Mouse (Mus musculus): Measurements from ENCODE around the gene Nufip1. TPM values are rescaled to one million over a fixed set of nuclear protein-coding genes. Genes with fewer than 3 reads are reported as not detected.

The Nufip1 gene
- polyA plus RNA-seq, 1 experiment from 2014 or later = 8.1 TPM

DNA sequence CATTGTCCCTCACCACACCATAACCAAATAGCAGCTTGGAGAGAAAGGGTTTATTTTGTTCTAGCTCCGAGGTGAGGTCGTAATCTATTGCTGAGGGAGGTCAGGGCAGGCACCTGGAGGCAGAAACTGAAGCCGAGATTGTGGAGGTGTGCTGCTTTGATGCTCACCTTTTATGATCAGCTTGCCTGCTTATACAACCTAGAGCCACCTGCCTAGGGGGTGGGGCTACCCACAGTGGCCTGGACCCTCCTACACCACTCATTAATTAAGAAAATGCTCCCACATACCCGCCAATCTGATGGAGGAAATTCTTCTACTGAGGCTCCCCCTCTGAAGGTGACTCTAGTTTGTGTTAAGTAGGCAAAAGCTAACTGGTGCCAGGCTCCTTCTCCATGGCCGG, 74.7 kb downstream of the Nufip1 start:
- Histone ChIP-seq H3K27me3 (no peaks in the 10 kb centered on the region), H3K9ac (no peak overlapping the region), H3K27ac (no peak overlapping the region), H3K4me2 (no peak overlapping the region), H3K4me3 (no peak overlapping the region), H3K4me1 (replicated peaks) (peaks cover 10% of the 10 kb centered on the region), H3K36me3 (no peaks in the 10 kb centered on the region), H3K9me3 (replicated peaks) (no peaks in the 10 kb centered on the region)
- no peak for ATAC-seq (replicated peaks; ENCODE audit: insufficient number of reproducible peaks, insufficient read depth, low FRiP score, low read depth)
- 73% methylated on average over 5 of the region's 5 CpGs for WGBS

DNA sequence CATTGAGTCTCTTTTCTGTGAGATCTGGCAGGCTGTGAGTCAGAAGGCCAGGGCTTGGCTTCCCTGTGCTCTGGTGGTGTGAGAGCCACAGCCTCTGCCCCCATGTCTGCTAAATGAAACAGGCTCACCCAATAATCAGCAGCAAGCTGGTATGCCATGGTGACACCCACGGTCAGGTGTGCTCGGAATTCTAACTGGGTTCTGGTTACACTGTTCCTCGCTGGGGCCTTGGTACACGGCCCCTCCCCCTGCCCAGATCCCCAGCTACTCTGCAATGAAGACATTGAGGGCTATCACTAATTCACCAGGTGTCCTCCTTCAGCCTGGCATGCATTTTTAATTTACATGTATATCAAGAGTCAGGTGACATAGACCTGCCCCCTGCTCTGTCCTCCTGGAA, 75.6 kb downstream of the Nufip1 start:
- Histone ChIP-seq H3K9ac (no peak overlapping the region), H3K27me3 (no peaks in the 10 kb centered on the region), H3K4me1 (replicated peaks) (peaks cover 10% of the 10 kb centered on the region), H3K36me3 (no peaks in the 10 kb centered on the region), H3K4me3 (no peak overlapping the region), H3K27ac (no peak overlapping the region), H3K4me2 (no peak overlapping the region), H3K9me3 (replicated peaks) (no peaks in the 10 kb centered on the region)
- WGBS = 57% methylated on average over 4 of the region's 4 CpGs
- ATAC-seq (replicated peaks; ENCODE audit: insufficient number of reproducible peaks, insufficient read depth, low FRiP score, low read depth) = no peak

Other genes with a start within 250 kb of the Nufip1 start
- gene Kctd4, start 155.9 kb upstream of the Nufip1 start, polyA plus RNA-seq (2015; fragmentation: Nextera tagmentation; extraction: Ambion mirVana) = 0.15 and 0.30 TPM in 2 replicates
- 23.3 and 23.7 TPM in 2 replicates for gene Gtf2f2, start 100.0 kb upstream of the Nufip1 start, polyA plus RNA-seq (2015; fragmentation: Nextera tagmentation; extraction: Ambion mirVana)
- 7.9 and 9.7 TPM in 2 replicates for gene Gpalpp1, start 131 bp upstream of the Nufip1 start, polyA plus RNA-seq (2015; fragmentation: Nextera tagmentation; extraction: Ambion mirVana)

All from heart, embryonic 15.5 days (tissue).